Mouse (Mus musculus) layer of hippocampus, postnatal 14 days (tissue): ENCODE measurements around the gene Gli2. TPM values are rescaled to one million over a fixed set of nuclear protein-coding genes. Genes with fewer than 3 reads are reported as not detected.

ENCODE experiments used
- DNase-seq, 2 experiments: peaks; one replicate each; pipeline ENCODE4 v3.0.0; 2021 to 2022; ENCODE audit warnings: low spot score in 2 of 2, mixed read lengths in 1 of 2
- microRNA-seq, 2 experiments: library from miRNA; unstranded; fragments of <30 nt; microRNA quantifications; one replicate each; pipeline ENCODE4 v1.2.0; 2021
- total RNA-seq, 2 experiments: library from RNA; stranded (reverse); gene quantifications; 2 replicates each; pipeline ENCODE4 v1.2.3; 2021

Gli2 gene
- total RNA-seq, 2 experiments from 2014 or later: 4.2 to 4.5 TPM

DNA sequence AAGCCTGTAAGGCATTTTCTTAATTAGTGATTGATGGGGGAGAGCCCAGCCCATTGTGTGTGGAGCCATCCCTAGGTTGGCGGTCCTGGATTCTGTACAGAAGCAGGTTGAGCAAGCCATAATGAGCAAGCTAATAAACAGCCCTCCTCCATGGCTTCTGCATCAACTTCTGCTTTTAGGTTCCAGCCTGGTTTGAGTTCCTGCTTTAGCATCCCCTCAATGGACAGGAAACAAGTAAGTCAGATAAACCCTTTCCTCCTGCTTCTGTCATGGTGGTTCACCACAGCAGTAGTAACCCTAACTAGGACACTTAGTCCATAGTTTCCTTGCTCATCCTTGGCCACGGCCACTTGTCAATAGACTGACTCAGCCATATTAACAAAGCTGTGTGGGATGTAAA, 238.4 kb downstream of the Gli2 start:
- DNase-seq: no peak

DNA sequence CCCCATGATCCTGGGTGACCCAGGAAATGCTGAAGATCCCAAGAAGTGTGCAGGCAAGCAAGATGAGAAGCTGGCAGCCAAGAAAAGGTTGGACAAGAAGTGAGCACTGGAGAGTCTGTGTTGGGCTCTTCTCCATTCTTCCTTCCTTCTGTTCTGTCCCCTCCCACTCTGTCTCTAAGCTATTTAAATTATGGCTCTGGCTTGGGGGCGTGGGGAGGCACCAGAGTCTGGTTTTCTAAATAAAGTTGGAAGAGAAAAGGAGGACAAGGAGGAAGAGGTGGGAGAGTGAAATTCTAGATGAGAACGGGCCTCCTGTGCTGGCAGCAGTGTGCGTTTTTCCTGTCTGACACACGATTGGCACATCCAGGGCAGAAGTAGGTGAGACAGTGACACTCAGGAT, 243.1 kb downstream of the Gli2 start:
- no peak for DNase-seq

DNA sequence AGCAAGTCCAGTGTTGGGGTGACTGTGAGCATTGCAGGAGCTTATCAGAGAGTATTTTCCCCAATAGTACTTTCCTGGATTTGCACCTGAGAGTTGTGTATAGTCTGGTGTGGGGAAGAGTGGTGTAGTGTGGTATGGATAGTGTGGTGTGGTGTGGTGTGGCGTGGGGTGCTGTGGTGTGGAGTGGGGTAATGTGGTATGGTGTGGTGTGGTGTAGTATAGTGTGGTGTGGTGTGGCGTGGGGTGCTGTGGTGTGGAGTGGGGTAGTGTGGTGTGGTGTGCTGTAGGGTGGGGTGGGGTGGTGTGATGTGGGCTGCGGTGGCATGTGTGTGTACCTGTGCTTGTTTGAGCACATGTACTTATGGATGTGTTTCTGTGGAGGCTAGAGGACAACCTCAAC, 246.7 kb downstream of the Gli2 start:
- DNase-seq: no peak

DNA sequence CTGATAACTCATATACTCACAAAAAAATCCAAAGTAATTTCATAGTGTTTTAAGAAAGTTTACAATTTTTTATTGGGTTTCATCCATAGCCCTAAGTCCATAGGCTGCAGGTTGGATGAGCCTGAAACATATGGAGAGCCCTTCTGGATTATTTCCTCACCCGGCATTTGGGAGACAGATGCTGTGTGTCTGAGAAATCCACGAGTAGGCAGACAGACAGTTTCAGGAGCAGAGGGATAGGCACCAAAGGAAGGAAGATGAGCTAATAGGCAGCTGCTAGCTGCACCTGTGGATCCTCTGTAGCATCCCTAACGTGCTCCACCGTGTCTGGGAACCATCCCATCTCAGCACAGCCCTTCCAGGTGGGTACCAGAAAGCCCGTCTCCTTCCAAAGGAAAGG, 251.3 kb downstream of the Gli2 start:
- peak in 1 of 2 experiments; percentile 26 for DNase-seq

DNA sequence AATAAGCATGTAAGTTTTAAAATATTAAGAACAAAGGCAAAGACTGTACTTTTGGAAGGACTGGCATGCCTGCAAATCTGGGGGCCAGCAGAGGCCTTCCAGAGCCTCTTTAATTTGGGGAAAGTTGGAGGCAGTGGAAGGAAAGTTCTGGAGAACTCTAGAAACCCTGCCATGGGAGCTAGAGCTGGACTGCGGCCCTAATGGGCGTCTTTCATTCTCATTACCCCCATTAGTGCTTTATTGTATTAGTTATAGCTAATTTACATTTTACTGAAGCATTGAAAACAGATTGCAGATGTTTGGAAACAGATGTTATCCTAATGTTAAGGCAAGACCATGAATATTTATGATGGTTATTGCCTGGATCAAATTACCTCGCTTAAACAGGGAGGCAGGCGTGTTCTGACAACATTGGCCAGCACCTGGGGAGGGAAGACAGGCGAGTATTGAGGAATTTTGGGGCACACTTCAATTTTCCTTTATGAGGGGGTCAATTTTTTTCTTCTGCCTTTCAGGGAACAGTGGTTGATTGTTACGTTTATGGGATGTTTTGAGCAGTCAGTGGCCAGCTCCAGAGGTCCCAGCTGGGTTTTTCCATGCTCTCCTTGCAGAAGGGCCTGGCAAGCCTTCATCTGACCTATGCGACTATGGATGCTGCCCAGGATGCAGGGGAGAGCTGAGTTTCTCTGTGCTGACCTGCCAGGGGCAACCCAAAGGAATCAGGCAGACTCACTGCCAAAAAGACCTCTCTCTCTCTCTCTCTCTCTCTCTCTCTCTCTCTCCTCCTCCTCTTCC, 253.9 kb downstream of the Gli2 start:
- DNase-seq: no peak

DNA sequence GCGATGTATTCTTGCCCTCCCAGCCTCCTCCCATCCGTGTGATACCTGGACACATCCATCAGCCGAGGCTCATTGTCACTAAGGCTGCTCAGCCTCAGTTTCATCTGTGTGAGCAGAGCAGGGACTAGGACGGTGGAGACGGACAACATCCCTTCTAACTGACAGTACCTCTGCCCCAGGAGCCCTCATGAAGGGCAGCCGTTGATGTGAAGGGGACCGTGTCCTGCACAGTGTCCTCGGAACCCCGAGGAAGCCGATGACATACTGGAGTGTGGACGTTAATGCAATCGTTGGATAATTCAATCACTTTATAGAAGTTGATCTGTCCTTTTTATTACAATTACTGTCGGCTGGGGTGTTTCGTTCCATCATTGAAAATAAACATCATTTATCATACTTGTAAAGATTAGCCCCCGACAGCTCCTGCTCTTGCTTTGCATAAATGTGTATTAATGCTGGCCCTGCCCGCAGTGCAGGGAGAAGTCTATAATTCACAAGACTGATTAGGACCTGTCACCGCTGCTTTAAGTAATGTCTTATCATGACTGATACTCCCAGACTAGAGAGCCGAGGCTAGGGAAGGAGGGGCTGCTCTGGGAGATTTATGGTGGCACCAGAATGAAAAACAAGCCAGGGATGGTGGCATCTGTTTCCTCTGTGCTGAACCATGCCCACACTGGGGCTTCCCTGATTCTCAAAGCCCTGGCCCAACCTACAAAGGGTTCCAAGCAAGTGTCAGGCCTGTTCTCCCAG, 257.8 kb downstream of the Gli2 start:
- DNase-seq: no peak

DNA sequence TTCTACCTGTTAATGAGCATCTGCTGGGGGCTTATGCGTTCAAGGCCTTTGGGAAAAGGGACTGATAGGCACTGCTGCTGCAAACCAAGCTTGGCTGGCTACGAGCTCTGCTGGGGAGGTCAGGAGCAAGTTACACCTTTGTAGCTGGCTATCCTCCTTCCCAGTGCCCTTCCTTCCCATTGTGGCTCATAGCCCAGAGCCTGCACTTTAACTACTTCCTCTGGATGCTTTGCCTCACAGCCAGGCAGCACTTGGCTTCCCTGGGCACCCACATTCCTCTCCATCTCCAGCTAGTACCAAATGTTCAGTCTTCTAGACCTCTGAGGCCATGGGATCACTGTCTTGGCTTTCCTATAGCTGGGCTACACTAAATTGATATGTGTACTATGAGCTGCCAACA, 263.5 kb downstream of the Gli2 start:
- DNase-seq: no peak

DNA sequence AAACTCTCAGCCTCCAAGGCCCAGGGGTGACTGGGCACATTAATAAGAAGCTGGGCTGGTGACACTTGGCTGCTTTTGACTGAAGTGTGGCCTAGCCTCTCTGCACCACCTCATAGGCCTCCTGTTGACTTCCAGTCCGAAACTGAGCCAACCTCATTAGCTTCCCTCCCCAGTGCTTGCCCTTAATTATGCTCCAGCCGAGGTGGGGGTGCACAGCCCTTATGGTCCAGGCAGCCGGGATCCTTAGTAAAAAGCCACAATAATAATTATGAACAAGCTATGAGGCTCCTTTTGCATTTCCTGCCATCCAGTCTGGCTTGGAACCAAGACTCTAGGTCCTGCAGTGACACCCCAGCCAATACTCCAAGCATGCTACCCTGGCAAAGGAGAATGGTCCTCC, 264.0 kb downstream of the Gli2 start:
- peak in 1 of 2 experiments; percentile 12 for DNase-seq

DNA sequence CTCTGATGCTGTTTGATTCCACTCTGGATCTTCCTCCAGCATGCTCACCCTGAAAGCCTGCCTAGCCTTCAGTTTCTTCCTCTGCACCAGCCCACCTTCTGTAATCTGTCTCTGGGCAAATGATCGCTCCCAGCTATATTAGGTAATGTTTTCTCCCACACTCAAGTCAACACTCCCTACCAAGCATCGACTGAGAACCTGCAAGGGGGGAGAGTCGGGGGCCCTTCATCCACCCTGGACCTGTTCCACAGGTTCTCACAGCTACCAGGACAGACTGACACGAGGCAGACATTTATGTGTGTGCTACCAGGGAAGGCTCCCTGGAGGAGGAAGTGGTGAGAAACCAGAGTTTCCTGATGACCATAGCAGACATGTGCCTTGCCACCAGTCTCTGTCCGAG, 264.6 kb downstream of the Gli2 start:
- no peak for DNase-seq

DNA sequence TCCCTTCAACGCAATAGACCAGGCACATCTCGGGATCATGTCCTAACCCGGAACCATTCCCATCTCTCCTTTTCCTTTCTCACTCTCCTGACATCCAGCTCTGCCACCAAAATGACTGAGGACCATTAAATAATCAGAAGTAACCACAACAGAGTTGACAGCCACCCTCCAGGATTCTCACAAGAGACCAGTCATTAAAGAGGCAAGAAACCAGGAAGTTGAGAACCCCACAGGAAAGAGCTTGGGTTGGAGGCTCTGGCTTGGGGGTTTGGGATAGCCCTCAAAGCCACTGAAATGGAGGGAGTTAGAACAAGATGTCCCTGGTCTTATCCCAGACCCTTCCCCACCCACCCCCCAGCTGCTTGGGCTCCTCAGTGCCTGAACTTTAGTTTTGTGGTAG, 265.9 kb downstream of the Gli2 start:
- no peak for DNase-seq

Small RNA genes lying within 50 kb of the gene (microRNA-seq; reads per million reads assigned to microRNA genes)
- gene Mir6346: 0 reads per million in 2 experiments
